Mouse (Mus musculus) lung, postnatal 0 days (tissue): ENCODE measurements around the gene Gm14214.

Experiments
- CTCF ChIP-seq: IDR thresholded peaks from 2 replicates; pipeline ENCODE4 v1.5.1; 2016; ENCODE audit warnings: antibody characterized with exemption, mild to moderate bottlenecking
- EP300 ChIP-seq: IDR thresholded peaks from 2 replicates; pipeline ENCODE4 v1.6.1; 2016; ENCODE audit warnings: antibody characterized with exemption, mild to moderate bottlenecking, control low read depth

DNA sequence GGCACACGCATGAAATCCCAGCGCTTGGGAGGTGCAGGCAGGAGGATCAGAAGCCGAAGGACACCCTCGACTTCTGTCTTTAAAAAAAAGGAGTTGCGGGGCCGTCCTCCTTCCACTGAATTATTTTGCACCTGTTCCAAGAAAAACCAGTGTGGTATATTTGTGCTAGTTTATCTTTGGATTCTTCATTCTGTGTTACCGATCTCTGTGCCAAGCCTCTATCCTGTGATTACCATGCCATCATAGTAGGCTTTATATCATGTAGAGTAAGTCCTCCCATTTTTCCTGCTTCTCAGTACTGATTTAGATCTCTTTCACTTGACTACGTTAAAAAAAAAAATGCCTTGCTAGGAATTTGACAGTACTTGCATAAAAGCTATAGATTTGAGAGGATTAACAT, 1.8 kb upstream of the Gm14214 start:
- TF ChIP-seq EP300 (no peak), CTCF (no peak)
